Mouse (Mus musculus) heart, embryonic 13.5 days (tissue): ENCODE data around the gene Ets1. TPM values are rescaled to one million over a fixed set of nuclear protein-coding genes. Genes with fewer than 3 reads are reported as not detected.

Experiments used
- ATAC-seq: fragments of 200-750 bp; cut with Nextera tagmentation; 2 replicates; pipeline ENCODE4 v1.8.0; 2017; ENCODE audit warnings: moderate TSS enrichment; ENCODE audit not compliant: insufficient number of reproducible peaks, low FRiP score, low TSS enrichment; ENCODE audit errors: extremely low read depth
- H3K27ac ChIP-seq: fragments of 300-500 bp; sonication (generic); replicated peaks from 2 replicates; pipeline ENCODE4 v1.5.1; 2015; ENCODE audit warnings: moderate library complexity, mild to moderate bottlenecking, inconsistent platforms
- H3K27me3 ChIP-seq: fragments of 300-500 bp; sonication (generic); replicated peaks from 2 replicates; pipeline ENCODE4 v1.6.1; 2015; ENCODE audit warnings: mild to moderate bottlenecking, inconsistent platforms
- H3K36me3 ChIP-seq: fragments of 300-500 bp; sonication (generic); 2 replicates; pipeline ENCODE4 v1.6.1; 2015; ENCODE audit warnings: mild to moderate bottlenecking, inconsistent platforms
- H3K4me1 ChIP-seq: fragments of 300-500 bp; sonication (generic); 2 replicates; pipeline ENCODE4 v1.6.1; 2015; ENCODE audit warnings: inconsistent platforms
- H3K4me2 ChIP-seq: fragments of 300-500 bp; sonication (generic); 2 replicates; pipeline ENCODE4 v1.6.1; 2015; ENCODE audit warnings: inconsistent platforms, mild to moderate bottlenecking, moderate library complexity
- H3K4me3 ChIP-seq: fragments of 300-500 bp; sonication (generic); 2 replicates; pipeline ENCODE4 v1.5.1; 2015; ENCODE audit warnings: moderate library complexity, mild to moderate bottlenecking, inconsistent platforms
- H3K9ac ChIP-seq: fragments of 300-500 bp; sonication (generic); 2 replicates; pipeline ENCODE4 v1.6.1; 2015; ENCODE audit warnings: inconsistent platforms, mild to moderate bottlenecking, moderate library complexity
- H3K9me3 ChIP-seq: fragments of 300-500 bp; sonication (generic); 2 replicates; pipeline ENCODE4 v1.6.1; 2016; ENCODE audit warnings: inconsistent platforms
- WGBS: fragments of 180-500 bp; shearing (Covaris S2); methylation state at CpG from one replicate; pipeline ENCODE4 v1.1.7; 2015; ENCODE audit warnings: mixed read lengths; 5-methylcytosine and 5-hydroxymethylcytosine counted together
- polyA plus RNA-seq: library from polyadenylated mRNA; unstranded; fragments of >200 nt; fragmentation: Nextera tagmentation; extraction: Ambion mirVana; gene quantifications from 2 replicates; pipeline ENCODE4 v1.2.1, GENCODE M21; 2015

The Ets1 gene
- polyA plus RNA-seq, 1 experiment from 2014 or later, result 46.9 TPM

DNA sequence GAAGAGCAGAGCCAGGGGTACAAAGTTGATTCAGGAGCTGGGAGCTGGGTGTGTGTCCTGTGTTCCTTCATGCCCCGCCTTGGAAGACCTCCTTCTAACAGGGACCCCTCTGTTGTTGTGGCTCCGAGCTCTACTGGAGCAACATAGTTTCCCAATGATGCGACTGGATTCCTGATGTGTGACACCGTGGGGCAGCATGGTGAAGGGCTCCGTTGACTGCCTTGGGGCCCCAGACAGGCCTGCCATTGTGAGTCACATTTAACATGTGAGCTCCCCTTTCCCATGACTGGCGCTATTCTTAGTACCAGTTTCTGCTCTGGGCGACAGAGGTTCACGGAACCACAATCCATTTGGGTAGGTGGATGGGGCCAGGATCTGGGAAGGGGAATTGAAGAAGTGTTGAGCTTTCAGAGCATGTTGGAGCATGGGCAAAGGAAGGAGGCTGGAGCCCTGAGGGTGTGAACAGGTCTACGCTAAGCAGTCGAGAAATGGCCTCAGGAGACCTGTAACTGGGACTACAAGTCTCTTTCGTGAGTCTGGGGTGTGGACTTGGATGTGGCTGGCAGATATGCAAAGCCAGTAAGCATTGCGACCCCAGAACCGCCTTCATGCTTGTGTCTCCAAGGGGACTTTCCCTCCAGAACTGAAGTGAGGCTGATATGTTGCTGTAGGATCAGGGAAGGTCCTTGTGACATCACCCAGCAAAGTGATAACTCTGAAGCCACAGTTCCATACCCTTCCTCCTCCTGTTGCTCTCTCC is 113.9 kb downstream of the Ets1 start:
- Histone ChIP-seq H3K4me3 (no peak overlapping the region), H3K27ac (peak overlapping the region; percentile 85), H3K4me2 (no peak overlapping the region), H3K9me3 (no peaks in the 10 kb centered on the region), H3K36me3 (peaks cover 53% of the 10 kb centered on the region), H3K27me3 (no peaks in the 10 kb centered on the region), H3K4me1 (peaks cover 70% of the 10 kb centered on the region), H3K9ac (no peak overlapping the region)
- no peak; the same call in 1 of the 2 replicates for ATAC-seq
- WGBS, result 48% methylated on average over 13 of the region's 13 CpGs

DNA sequence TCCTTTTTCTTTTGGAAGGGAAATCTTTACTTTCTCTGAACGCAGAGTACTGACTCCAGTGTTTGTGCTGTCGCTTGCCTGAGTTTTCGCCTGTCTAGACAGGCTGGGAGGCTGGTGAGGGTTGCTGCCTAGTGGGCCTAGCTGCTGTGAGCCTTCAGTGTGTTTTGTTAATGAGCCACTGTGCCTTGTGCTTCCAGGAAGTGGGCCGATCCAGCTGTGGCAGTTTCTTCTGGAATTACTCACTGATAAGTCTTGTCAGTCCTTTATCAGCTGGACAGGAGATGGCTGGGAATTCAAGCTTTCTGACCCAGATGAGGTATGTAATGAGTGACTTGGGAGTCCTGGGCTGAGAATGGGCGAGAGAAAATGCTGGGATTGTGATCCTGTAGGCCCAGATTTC is 116.6 kb downstream of the Ets1 start:
- no peaks in the 10 kb centered on the region for H3K9me3 ChIP-seq
- WGBS, result 33% methylated on average over 5 of the region's 5 CpGs
- peaks cover 47% of the 10 kb centered on the region for H3K4me1 ChIP-seq
- peak; percentile 35 for ATAC-seq
- no peak overlapping the region for H3K4me3 ChIP-seq
- no peak overlapping the region for H3K4me2 ChIP-seq
- H3K9ac ChIP-seq, result 0 out of 2 replicates have a peak overlapping the region, but pooled peaks have one; percentile 8
- peaks cover 68% of the 10 kb centered on the region for H3K36me3 ChIP-seq
- peak overlapping the region; percentile 85 for H3K27ac ChIP-seq
- H3K27me3 ChIP-seq, result no peaks in the 10 kb centered on the region

DNA sequence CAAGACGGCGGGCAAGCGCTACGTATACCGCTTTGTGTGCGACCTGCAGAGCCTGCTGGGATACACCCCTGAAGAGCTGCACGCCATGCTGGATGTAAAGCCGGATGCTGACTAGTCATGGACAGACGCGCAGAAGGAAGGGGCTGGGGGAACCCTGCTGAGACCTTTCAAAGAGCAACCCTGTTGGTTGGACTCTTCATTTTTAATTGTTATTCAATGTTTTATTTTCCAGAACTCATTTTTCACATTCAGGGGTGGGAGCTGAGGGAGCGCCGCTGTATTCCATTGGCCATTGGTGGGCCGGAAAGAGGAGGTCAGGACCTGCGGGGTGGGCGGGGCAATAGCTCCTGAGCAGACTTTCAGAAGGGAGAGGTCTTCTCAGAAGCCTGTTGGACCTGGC is 118.3 kb downstream of the Ets1 start:
- WGBS, result 89% methylated on average over 15 of the region's 15 CpGs
- H3K4me3 ChIP-seq, result no peak overlapping the region
- no peak overlapping the region for H3K9ac ChIP-seq
- peaks cover 75% of the 10 kb centered on the region for H3K36me3 ChIP-seq
- H3K4me2 ChIP-seq, result no peak overlapping the region
- no peaks in the 10 kb centered on the region for H3K9me3 ChIP-seq
- ATAC-seq, result no peak
- peaks cover 35% of the 10 kb centered on the region for H3K4me1 ChIP-seq
- no peaks in the 10 kb centered on the region for H3K27me3 ChIP-seq
- no peak overlapping the region for H3K27ac ChIP-seq

DNA sequence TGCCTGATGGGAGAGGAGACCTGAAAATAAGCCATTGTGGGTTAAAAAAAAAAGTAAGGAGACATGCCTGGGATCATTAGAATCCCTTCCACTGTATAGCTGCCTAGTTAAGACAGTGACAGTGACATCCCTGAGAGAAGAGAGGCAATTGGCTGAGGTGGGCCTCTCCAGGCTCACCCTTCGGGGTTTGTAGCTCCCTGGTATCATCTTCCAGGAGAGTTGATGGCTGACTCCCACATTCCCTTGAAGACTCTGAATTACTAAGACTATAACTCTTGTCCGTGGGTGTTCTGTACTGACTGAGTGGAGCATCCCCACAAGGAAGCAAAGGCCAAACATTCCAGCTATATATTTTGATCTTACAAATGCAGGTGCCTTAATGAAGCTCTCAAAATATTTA is 120.0 kb downstream of the Ets1 start:
- 55% methylated on average over 2 of the region's 2 CpGs for WGBS
- no peaks in the 10 kb centered on the region for H3K9me3 ChIP-seq
- H3K4me1 ChIP-seq, result peaks cover 37% of the 10 kb centered on the region
- H3K36me3 ChIP-seq, result peaks cover 66% of the 10 kb centered on the region
- H3K9ac ChIP-seq, result no peak overlapping the region
- H3K27me3 ChIP-seq, result no peaks in the 10 kb centered on the region
- no peak overlapping the region for H3K4me3 ChIP-seq
- H3K4me2 ChIP-seq, result no peak overlapping the region
- H3K27ac ChIP-seq, result no peak overlapping the region
- ATAC-seq, result no peak

DNA sequence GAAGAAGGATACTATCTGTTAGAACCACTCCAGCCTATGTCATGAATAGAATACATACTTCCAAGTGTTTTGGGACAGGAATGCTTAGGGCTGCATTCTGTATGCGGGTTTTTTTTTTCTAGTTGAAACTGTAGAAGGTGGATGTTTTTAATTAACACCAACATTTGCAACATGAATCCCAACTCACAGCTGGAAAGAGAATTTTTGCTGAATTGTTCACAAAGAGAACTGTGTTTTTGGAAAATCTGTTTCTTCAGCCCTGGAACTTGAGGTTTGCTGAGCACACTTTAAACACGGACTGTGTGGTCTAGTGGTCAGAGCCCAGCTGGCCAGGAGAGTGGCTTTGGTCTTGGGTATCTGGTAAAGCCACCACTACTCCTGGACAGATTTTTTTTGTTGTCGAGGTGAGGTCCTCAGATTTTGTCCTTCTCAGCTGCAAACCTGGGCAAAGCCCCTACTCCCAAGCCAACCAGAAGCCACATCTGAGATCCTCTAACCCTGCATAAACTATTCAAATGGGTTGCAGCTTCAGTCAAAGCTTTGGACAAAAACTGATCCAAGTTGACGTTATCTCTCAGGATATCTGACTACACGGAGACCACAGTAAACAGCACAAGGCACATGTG is 122.4 kb downstream of the Ets1 start:
- no peak overlapping the region for H3K9ac ChIP-seq
- no peak for ATAC-seq
- H3K27ac ChIP-seq, result 0 out of 2 replicates have a peak overlapping the region, but pooled peaks have one; percentile 7
- H3K4me1 ChIP-seq, result peaks cover 24% of the 10 kb centered on the region
- H3K9me3 ChIP-seq, result no peaks in the 10 kb centered on the region
- no peak overlapping the region for H3K4me3 ChIP-seq
- H3K4me2 ChIP-seq, result no peak overlapping the region
- peaks cover 50% of the 10 kb centered on the region for H3K36me3 ChIP-seq
- H3K27me3 ChIP-seq, result peaks cover 9% of the 10 kb centered on the region; the same call in 1 of the 2 replicates
- 77% methylated on average over 5 of the region's 5 CpGs for WGBS

DNA sequence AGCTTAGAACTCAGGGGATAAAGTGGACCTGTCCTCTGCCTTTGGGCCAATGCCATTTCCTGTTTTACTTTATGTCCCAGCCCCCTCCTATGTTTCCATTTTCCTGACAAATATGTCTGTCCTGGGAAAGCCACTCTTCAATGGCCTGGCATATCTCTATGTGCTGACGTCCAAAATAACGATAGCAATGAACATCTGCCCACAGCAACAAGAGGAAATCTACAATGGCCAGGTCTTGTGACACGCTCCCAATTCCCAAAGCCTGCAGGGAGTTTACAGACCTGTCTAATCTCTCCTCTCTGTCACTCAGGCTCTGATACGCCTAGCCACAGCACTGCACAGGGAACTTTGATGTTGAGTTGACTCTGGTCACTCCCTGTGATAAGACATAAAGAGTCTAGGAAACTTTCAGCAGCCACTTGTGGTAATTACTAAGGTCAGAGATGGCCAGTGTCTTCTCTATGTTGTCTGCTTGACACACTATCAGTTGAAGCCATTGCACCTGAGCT is 124.7 kb downstream of the Ets1 start:
- peaks cover 30% of the 10 kb centered on the region for H3K36me3 ChIP-seq
- no peak for ATAC-seq
- H3K9ac ChIP-seq, result no peak overlapping the region
- peaks cover 14% of the 10 kb centered on the region; the same call in 1 of the 2 replicates for H3K27me3 ChIP-seq
- WGBS, result 14% methylated on average over 4 of the region's 4 CpGs
- H3K4me1 ChIP-seq, result peaks cover 29% of the 10 kb centered on the region
- peak overlapping the region; percentile 41; the same call in 1 of the 2 replicates for H3K27ac ChIP-seq
- H3K9me3 ChIP-seq, result no peaks in the 10 kb centered on the region
- H3K4me2 ChIP-seq, result no peak overlapping the region
- no peak overlapping the region for H3K4me3 ChIP-seq

DNA sequence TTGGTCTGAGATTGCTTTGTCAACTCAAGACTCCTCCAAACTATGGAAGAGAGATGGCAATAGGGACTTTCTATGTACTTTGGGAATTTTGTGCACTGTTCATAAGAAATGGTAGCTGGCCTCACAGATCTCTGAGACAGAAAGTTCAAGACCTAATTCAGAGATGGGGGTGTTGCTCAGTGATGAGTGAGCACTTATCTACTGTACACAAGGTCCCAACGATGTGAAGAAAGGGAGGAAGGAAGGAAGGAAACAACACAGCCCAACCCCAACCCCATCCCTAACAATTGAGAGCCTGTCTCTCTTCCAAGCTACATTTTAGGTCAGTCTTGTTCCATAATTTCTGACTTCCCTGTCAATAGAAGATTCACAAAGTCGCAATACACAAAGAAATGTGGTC is 125.3 kb downstream of the Ets1 start:
- peak overlapping the region; percentile 41; the same call in 1 of the 2 replicates for H3K27ac ChIP-seq
- 34% methylated on average over 2 of the region's 2 CpGs for WGBS
- ATAC-seq, result no peak

DNA sequence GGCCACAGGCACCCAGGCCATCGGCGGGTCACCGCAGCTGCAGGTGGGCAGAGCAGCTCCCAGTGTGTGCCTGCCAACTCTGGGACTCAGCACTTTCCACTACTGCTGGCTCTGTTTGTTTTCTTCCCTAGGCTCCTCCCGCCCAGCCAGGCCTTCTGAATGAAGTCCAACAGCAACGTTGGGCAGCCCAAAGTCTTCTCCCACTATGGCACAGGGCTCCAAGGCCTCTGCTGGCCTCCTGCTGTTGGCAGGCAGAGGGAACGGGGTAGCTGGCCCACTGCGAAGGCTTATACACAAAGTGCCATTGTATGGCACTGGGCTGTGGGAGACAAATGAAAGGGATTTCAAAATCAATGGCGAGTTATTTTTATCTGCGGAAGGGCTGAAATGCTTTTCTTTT is 128.4 kb downstream of the Ets1 start:
- H3K36me3 ChIP-seq, result no peaks in the 10 kb centered on the region
- peaks cover 29% of the 10 kb centered on the region for H3K4me1 ChIP-seq
- H3K4me3 ChIP-seq, result no peak overlapping the region
- H3K4me2 ChIP-seq, result no peak overlapping the region
- no peak overlapping the region; the same call in 1 of the 2 replicates for H3K27ac ChIP-seq
- no peaks in the 10 kb centered on the region for H3K9me3 ChIP-seq
- peaks cover 14% of the 10 kb centered on the region; the same call in 1 of the 2 replicates for H3K27me3 ChIP-seq
- ATAC-seq, result no peak
- 75% methylated on average over 9 of the region's 9 CpGs for WGBS
- H3K9ac ChIP-seq, result no peak overlapping the region

More for the DNA sequence above, 125.3 kb downstream of the Ets1 start:
- peaks cover 14% of the 10 kb centered on the region; the same call in 1 of the 2 replicates for H3K27me3 ChIP-seq
- H3K4me1 ChIP-seq, result peaks cover 29% of the 10 kb centered on the region
- H3K9me3 ChIP-seq, result no peaks in the 10 kb centered on the region
- no peak overlapping the region for H3K4me2 ChIP-seq
- peaks cover 24% of the 10 kb centered on the region for H3K36me3 ChIP-seq
- H3K4me3 ChIP-seq, result no peak overlapping the region
- no peak overlapping the region for H3K9ac ChIP-seq

DNA sequence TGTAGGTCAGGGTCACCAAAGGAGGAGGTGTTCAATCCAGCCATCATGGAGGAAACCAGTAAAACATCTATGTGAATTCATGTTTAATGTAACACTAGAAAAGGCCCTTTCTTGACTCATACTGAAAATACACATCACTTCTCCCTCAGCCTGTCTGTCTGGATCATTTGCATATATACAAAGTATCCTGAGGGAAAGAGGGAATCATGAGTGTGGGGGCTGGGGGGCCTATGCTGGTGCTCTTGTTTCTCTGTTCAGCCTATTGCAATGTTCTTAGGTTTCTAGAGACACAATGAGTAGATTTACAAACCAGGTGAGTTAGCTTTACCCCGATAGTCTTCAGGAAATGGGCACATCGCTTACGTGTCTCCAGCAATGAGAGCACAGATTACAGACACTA is 129.1 kb downstream of the Ets1 start:
- 87% methylated on average over 3 of the region's 3 CpGs for WGBS
- H3K4me3 ChIP-seq, result no peak overlapping the region

DNA sequence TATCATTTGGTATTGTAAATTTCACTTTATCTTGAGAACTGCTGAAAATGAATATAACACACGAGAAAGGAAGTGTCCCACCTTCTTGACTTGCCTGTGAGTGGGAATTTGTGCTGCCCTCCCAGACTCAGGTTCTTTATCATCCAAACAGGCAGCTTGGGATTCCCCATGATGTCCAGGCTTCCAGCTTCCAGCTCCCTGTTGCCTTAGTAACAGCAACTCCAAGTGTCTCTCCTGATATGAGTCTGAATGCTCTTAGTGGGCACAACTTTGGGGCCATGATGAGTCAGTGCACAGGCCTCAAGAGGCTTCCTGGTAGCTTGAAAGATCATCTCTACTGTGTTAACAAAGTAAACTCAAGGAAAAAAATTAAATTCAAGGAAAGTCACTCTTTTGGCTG is 142.8 kb downstream of the Ets1 start:
- Histone ChIP-seq H3K27me3 (no peaks in the 10 kb centered on the region), H3K9ac (no peak overlapping the region), H3K4me2 (no peak overlapping the region), H3K27ac (no peak overlapping the region), H3K36me3 (no peaks in the 10 kb centered on the region), H3K9me3 (no peaks in the 10 kb centered on the region), H3K4me1 (no peaks in the 10 kb centered on the region), H3K4me3 (no peak overlapping the region)
- no peak for ATAC-seq
- WGBS, result 32% methylated on average over 1 of the region's 1 CpGs

More for the DNA sequence above, 129.1 kb downstream of the Ets1 start:
- Histone ChIP-seq H3K4me2 (no peak overlapping the region), H3K36me3 (no peaks in the 10 kb centered on the region), H3K9ac (no peak overlapping the region), H3K9me3 (no peaks in the 10 kb centered on the region), H3K27me3 (peaks cover 14% of the 10 kb centered on the region; the same call in 1 of the 2 replicates), H3K4me1 (peaks cover 22% of the 10 kb centered on the region), H3K27ac (no peak overlapping the region)
- no peak for ATAC-seq

DNA sequence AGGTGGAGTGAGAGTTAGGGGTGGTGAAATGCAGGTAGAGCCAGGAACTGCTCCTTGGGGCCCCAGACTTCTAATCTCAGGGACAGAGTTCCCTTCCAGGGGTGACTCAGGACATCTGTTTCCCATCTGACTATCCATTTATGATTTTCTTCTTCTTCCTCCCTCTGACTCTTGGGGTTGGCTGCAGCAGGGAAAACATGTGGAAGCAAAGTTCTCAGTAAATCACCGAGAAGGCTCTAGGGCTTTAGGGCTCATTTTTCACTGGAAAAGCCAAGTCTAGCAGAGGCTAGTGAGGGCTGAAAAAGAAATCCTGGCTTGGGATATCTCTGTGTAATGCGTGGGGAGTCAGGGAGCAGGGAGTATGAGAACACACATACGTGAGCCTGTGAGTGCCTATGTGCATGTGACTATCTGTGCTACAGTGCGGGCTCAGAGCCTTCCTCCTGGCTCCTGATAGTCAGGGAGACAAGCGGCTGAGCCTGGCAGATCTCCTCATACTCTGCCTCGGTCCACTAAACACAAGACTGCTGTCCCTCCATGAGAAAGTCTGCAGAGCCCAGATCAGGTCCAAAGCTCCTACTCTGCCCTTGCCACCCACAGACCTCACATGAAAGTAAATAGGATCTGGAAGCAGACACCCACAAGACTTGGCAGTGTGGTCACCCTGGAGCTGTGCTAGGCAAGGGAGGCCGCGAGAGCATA is 146.5 kb downstream of the Ets1 start:
- H3K27ac ChIP-seq, result no peak overlapping the region
- H3K9me3 ChIP-seq, result no peaks in the 10 kb centered on the region
- no peak overlapping the region for H3K4me2 ChIP-seq
- H3K36me3 ChIP-seq, result no peaks in the 10 kb centered on the region
- ATAC-seq, result no peak
- H3K4me1 ChIP-seq, result peaks cover 8% of the 10 kb centered on the region
- H3K4me3 ChIP-seq, result no peak overlapping the region
- H3K9ac ChIP-seq, result no peak overlapping the region
- WGBS, result 58% methylated on average over 8 of the region's 8 CpGs
- H3K27me3 ChIP-seq, result no peaks in the 10 kb centered on the region
